Mouse (Mus musculus) intestine, postnatal 0 days (tissue): Measurements from ENCODE around the gene Comt. TPM values are rescaled to one million over a fixed set of nuclear protein-coding genes. Genes with fewer than 3 reads are reported as not detected.

Experiments used
- ATAC-seq: fragments of 200-750 bp; cut with Nextera tagmentation; 2 replicates; pipeline ENCODE4 v1.8.0; 2017; ENCODE audit warnings: mild to moderate bottlenecking, moderate TSS enrichment, moderate library complexity
- H3K27ac ChIP-seq: fragments of 300-500 bp; sonication (generic); 2 replicates; pipeline ENCODE4 v1.5.1; 2014; ENCODE audit warnings: mild to moderate bottlenecking, low read depth, low read length, moderate library complexity
- H3K27me3 ChIP-seq: fragments of 300-500 bp; sonication (generic); replicated peaks from 2 replicates; pipeline ENCODE4 v1.6.1; 2014; ENCODE audit warnings: low read length, mixed read lengths; ENCODE audit not compliant: control insufficient read depth, insufficient read depth
- H3K36me3 ChIP-seq: fragments of 300-500 bp; sonication (generic); 2 replicates; pipeline ENCODE4 v1.6.1; 2014; ENCODE audit warnings: mild to moderate bottlenecking, moderate library complexity; ENCODE audit not compliant: control insufficient read depth, insufficient read depth
- H3K4me1 ChIP-seq: fragments of 300-500 bp; sonication (generic); replicated peaks from 2 replicates; pipeline ENCODE4 v1.6.1; 2014; ENCODE audit warnings: antibody characterized with exemption, low read length, mixed read lengths; ENCODE audit not compliant: control insufficient read depth, insufficient read depth
- H3K4me2 ChIP-seq: fragments of 300-500 bp; sonication (generic); replicated peaks from 2 replicates; pipeline ENCODE4 v1.6.1; 2014; ENCODE audit warnings: low read depth, mild to moderate bottlenecking, moderate library complexity
- H3K4me3 ChIP-seq: fragments of 300-500 bp; sonication (generic); 2 replicates; pipeline ENCODE4 v1.5.1; 2014; ENCODE audit warnings: low read depth, low read length
- H3K9ac ChIP-seq: fragments of 300-500 bp; sonication (generic); 2 replicates; pipeline ENCODE4 v1.6.1; 2014; ENCODE audit warnings: mild to moderate bottlenecking, low read depth, low read length
- H3K9me3 ChIP-seq: fragments of 300-500 bp; sonication (generic); 2 replicates; pipeline ENCODE4 v1.6.1; 2016; ENCODE audit warnings: mixed run types; ENCODE audit not compliant: control insufficient read depth
- CTCF ChIP-seq: sonication (generic); IDR thresholded peaks from 2 replicates; pipeline ENCODE4 v1.5.1; 2016; ENCODE audit warnings: low read depth, mild to moderate bottlenecking, control low read depth, antibody characterized with exemption, moderate library complexity
- WGBS: fragments of 180-500 bp; shearing (Covaris S2); extraction: QIAGEN DNeasy Blood & Tissue Kit; methylation state at CpG from one replicate; pipeline ENCODE4 v1.1.7; 2014; 5-methylcytosine and 5-hydroxymethylcytosine counted together
- polyA plus RNA-seq: library from polyadenylated mRNA; unstranded; fragments of >200 nt; fragmentation: Nextera tagmentation; extraction: Ambion mirVana; gene quantifications from 2 replicates; pipeline ENCODE4 v1.2.1, GENCODE M21; 2015

The Comt gene
- polyA plus RNA-seq, 1 experiment from 2014 or later, result 103 TPM

DNA sequence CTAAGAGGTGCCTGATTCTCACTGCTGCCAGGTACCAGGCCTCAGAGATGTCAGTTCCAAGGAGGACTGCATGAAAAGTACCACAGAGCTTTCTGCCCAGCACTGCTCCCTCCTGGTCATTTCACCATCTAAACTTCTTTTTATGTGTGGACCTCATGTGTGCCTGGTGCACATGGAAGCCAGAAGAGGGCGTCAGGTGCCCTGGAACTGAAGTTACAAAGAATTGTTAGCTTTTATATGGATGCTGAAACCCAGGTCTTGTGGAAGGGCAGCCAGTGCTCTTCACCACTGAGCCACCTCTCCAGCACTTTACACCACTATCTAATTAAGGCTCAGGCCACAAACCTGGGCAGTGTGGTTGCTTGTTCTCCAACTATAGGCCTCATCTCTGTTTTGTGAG is 44.2 kb upstream of the Comt start:
- Histone ChIP-seq H3K27me3 (no peaks in the 10 kb centered on the region), H3K9me3 (no peaks in the 10 kb centered on the region), H3K4me3 (no peak overlapping the region), H3K27ac (no peak overlapping the region), H3K9ac (no peak overlapping the region), H3K4me2 (no peak overlapping the region), H3K36me3 (peaks cover 27% of the 10 kb centered on the region; the same call in 1 of the 2 replicates), H3K4me1 (no peaks in the 10 kb centered on the region)
- WGBS, result 54% methylated on average over 1 of the region's 1 CpGs
- peak; percentile 60 for TF ChIP-seq CTCF
- no peak for ATAC-seq

DNA sequence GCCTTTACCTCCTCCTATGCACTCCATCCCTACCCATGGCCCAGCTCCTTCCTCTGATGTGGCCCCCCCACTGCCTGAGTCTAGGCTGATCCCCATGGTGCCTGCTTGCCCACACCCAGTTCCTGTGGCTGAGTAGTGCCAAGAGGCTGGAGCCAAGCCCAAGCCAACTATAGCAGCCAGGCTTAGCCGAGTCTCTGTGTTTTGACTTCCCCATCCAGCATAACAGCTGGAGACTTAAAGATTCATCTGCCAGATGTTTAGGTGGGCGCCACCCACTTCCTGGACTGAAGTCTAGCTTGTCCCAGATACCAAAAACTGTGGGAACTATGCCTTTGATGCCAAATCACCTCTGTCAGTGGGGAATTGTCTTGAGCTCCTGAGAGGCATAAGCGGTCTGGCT is 37.6 kb upstream of the Comt start:
- TF ChIP-seq CTCF, result no peak

DNA sequence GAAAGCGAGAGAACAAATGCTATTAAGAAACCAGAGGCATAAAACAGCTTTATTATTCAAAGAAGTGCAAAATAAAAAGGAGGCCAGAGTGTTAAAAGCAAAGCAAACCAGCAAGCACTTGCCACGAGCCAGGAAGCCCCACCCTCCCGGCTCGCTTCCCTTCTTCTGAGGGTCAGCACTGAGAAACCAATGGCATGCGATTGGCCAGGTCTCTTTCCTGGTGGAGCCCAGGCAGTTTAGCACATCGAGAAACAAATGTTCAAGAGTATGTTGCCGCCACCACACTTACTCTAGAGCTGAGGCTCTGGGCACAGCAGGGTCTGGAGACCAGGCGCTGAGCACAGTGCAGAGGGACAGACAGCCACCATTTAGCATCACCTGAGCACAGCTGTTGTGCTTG is 35.9 kb upstream of the Comt start:
- no peaks in the 10 kb centered on the region for H3K27me3 ChIP-seq
- H3K9me3 ChIP-seq, result no peaks in the 10 kb centered on the region
- no peak overlapping the region for H3K9ac ChIP-seq
- H3K4me2 ChIP-seq, result no peak overlapping the region
- no peak for ATAC-seq
- peaks cover 4% of the 10 kb centered on the region; the same call in 1 of the 2 replicates for H3K4me1 ChIP-seq
- H3K36me3 ChIP-seq, result peaks cover 8% of the 10 kb centered on the region; the same call in 1 of the 2 replicates
- TF ChIP-seq CTCF, result no peak
- 69% methylated on average over 8 of the region's 8 CpGs for whole genome bisulfite sequencing
- no peak overlapping the region for H3K4me3 ChIP-seq
- H3K27ac ChIP-seq, result no peak overlapping the region

More for the DNA sequence above, 37.6 kb upstream of the Comt start:
- H3K4me1 ChIP-seq, result peaks cover 1% of the 10 kb centered on the region; the same call in 1 of the 2 replicates
- H3K4me3 ChIP-seq, result no peak overlapping the region
- peaks cover 11% of the 10 kb centered on the region; the same call in 1 of the 2 replicates for H3K36me3 ChIP-seq
- no peak overlapping the region for H3K4me2 ChIP-seq
- no peaks in the 10 kb centered on the region for H3K27me3 ChIP-seq
- no peak for ATAC-seq
- no peak overlapping the region for H3K27ac ChIP-seq
- 58% methylated on average over 3 of the region's 3 CpGs for WGBS
- no peak overlapping the region for H3K9ac ChIP-seq
- no peaks in the 10 kb centered on the region for H3K9me3 ChIP-seq

GRCm38 (mm10) chr16:18462031-18462430 is 35.4 kb upstream of the Comt start:
- WGBS, result 90% methylated on average over 9 of the region's 9 CpGs
- H3K9me3 ChIP-seq, result no peaks in the 10 kb centered on the region
- no peak for ATAC-seq
- H3K4me2 ChIP-seq, result no peak overlapping the region
- no peak overlapping the region for H3K27ac ChIP-seq
- H3K36me3 ChIP-seq, result peaks cover 8% of the 10 kb centered on the region; the same call in 1 of the 2 replicates
- TF ChIP-seq CTCF, result no peak
- H3K9ac ChIP-seq, result no peak overlapping the region
- no peaks in the 10 kb centered on the region for H3K27me3 ChIP-seq
- H3K4me1 ChIP-seq, result peaks cover 4% of the 10 kb centered on the region; the same call in 1 of the 2 replicates
- H3K4me3 ChIP-seq, result no peak overlapping the region

GRCm38 (mm10) chr16:18460826-18461225 is 34.2 kb upstream of the Comt start:
- no peak for ATAC-seq
- peaks cover 4% of the 10 kb centered on the region; the same call in 1 of the 2 replicates for H3K4me1 ChIP-seq
- no peak for TF ChIP-seq CTCF
- no peak overlapping the region for H3K4me2 ChIP-seq
- no peaks in the 10 kb centered on the region for H3K9me3 ChIP-seq
- no peak overlapping the region for H3K4me3 ChIP-seq
- no peak overlapping the region for H3K9ac ChIP-seq
- 70% methylated on average over 3 of the region's 3 CpGs for WGBS
- peaks cover 8% of the 10 kb centered on the region; the same call in 1 of the 2 replicates for H3K36me3 ChIP-seq
- no peaks in the 10 kb centered on the region for H3K27me3 ChIP-seq
- no peak overlapping the region for H3K27ac ChIP-seq

GRCm38 (mm10) chr16:18459955-18460370 is 33.3 kb upstream of the Comt start:
- WGBS, result 6% methylated on average over 11 of the region's 11 CpGs
- Histone ChIP-seq H3K4me2 (peak overlapping the region; percentile 38), H3K27me3 (no peaks in the 10 kb centered on the region), H3K4me3 (no peak overlapping the region), H3K9me3 (no peaks in the 10 kb centered on the region), H3K27ac (no peak overlapping the region), H3K36me3 (peaks cover 3% of the 10 kb centered on the region; the same call in 1 of the 2 replicates), H3K9ac (no peak overlapping the region), H3K4me1 (peaks cover 4% of the 10 kb centered on the region; the same call in 1 of the 2 replicates)
- peak; percentile 78 for ATAC-seq
- no peak for TF ChIP-seq CTCF
